Mouse (Mus musculus): ENCODE measurements at regions not wholly inside any gene's neighbourhood (a gene's known extent, or its start where the extent isn't known, plus 50 kb on each side); places are given as distances from the start of the nearest gene placed in this dataset.

DNA sequence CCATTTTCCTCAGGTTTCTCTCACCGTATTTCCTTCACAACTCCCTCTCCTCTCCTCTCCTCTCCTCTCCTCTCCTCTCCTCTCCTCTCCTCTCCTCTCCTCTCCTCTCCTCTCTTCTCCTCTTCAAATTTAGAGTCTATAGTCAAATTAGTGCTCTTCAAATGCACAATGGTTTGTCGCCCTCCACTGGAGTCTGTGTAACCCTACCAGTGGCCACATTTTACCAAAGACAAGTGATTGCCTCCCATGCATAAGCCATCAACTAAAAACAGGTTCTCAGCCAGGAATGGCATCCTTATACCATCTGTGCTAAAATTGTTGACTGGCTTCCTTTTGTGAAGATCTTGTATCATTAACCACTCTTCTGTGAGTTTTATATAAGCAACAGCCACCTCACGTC is 979.5 kb upstream of the Adam24 start:
- peak; percentile 10 for DNase-seq (ENCODE audit: low spot score)

DNA sequence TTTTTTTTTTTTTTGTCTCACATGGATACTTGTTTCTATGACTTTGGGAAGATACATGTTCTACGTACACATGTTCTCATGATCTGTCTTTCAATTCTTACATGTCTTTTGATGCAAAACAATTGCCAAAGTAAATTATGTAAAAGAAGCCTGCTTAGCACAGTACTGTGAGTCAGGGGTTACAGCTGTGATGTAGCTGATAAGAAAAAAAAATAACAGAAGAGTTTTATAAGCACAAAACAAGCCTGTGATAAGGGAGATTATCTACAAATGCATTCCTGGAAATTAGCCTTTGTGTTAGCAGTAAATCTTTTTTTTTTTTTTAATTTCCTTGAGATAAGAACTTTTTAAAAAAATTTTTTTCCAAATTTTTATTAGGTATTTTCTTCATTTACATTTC is 969.0 kb upstream of the Adam24 start:
- no peak for DNase-seq (ENCODE audit: low spot score)

DNA sequence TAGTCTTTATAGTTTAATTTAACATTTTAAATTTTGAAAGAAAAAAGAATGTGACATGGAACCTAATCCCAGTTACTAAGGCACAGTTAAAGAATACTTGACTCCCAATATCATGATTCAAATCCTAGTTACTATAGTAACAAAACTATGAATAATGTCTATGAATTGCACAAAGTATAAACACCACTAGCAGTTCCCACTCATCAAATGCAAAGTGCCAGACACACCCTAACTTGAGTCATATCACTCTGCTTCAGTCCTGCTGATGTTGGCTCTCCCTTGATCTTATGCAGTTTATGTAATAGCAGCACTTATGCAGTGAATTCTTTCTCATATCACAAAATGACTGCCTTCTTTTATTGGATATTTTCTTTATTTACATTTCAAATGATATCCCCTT is 932.5 kb upstream of the Adam24 start:
- no peak for DNase-seq (ENCODE audit: low spot score)

DNA sequence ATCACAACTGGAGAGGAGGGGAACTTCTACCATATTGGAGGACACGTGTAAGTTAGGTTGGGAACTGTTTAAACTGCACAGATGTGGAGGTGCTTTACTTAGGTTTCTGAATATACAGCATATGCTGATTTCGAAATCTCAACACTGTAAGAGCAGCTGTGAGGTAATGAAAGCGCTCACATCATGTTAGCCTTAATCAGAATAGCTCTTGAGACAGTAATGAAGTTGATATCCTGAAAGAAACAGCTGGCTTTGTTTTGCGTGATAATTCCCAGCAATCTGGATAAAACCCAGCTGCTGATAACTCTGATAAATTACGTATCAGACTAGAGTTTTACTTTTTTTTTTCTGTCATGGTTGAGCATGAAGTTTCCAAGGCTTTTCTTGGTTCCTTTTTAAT is 928.7 kb upstream of the Adam24 start:
- DNase-seq (ENCODE audit: low spot score), result no peak

DNA sequence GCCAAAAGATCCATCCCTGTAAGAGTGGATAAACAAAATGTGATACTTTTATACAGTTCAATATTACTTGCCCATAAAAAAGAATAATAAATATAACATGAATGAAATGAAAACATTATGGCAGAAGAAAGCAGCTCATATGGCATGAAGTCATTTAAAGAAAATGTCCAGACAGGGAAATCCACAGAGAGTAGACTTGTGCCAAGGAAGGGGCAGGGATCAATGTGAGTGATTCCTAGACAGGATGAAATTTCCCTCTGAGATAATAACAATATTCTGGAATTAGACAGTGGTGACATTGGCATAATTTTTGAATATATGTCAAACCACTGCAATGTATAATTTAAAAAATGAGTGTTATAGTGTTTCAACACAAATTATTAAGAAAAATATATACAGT is 915.0 kb upstream of the Adam24 start:
- no peak for DNase-seq (ENCODE audit: low spot score)

DNA sequence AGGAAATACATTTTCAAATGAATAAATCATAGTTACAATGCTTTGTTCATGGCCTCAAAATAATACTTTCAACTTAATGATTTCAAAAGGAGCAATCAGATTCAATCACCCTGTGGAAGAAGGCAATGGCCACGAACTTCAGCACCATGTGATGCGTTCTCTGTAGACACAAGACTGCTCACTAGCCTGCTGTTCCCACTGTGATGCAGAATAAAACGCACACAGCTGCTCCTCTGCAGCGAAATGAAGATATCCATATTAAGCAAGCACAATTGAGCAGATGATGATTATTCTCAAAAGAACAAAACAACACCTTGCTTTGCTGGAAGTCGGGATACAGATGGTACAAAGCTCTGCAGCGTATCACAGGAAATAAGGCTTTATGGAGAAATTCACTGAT is 895.4 kb upstream of the Adam24 start:
- DNase-seq (ENCODE audit: low spot score), result peak; percentile 14

DNA sequence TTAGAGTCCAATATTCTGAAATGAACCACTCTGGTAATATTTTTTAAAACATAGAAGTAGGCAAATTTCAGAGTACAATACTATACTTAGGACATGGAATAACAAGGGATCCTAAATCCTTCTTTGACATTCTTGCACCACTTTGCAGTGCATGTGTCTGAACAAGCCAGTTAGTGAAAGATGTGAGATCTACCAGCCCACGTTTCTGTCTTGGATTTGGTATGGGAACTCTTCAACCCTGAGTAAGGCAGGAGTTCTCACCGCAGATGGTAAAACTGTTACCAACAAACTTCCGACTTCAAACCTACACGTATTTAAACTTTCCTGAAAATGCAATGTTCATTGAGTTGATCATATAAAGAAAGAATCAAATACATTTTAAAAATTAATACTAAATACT is 894.7 kb upstream of the Adam24 start:
- DNase-seq (ENCODE audit: low spot score), result no peak

DNA sequence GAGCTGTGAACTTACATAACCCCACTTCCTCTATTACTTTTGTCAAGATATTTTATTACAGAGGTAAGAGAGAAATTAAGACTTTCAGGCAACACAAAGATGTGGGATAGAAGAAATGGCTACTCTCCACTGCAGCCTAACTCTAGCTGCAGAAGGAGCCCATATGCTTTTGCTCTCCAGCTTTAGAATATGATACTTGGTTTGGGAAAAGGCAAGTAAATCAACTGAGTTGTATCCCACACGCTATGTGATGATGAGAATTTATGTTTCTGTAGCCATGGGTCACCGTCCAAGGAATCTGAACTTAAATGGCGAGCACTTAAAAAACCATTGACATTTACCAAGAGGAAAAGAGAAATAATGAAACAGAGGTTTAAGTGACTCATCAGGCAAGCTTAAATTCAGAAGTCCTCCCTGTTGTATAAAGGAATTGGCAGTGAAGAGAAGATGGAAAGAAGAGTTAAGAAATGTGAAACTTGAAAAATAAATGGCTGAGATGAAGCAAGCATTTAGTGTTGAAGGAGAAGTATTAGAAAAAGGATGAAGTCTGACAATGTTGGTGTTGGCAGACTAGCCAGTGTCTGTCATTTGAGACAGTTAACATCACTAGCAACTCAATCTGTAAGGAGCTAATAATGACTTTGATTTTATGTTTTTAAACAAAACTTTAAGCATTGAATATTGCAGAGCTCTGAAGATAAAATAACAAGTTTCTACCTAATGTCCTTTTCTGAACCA is 893.3 kb upstream of the Adam24 start:
- no peak for DNase-seq (ENCODE audit: low spot score)

DNA sequence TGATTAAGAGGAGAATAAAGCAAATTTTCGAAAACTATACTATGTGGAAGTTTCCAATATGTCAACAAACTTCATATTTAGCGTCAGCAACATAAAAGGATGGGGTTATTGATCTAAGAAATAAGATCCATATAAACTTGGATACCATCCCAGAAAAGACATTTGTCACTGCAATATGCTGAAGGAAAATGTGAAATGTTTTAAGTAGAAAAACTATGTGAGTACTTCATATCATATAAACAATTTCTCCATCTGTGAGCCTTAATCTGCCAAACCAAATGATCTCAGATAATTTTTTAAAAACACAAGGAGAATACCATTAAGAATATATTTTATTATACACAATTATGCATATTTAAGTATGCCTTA is 892.7 kb upstream of the Adam24 start:
- DNase-seq (ENCODE audit: low spot score), result no peak
